Mouse (Mus musculus): ENCODE measurements around the gene Gm20388. TPM values are rescaled to one million over a fixed set of nuclear protein-coding genes. Genes with fewer than 3 reads are reported as not detected.

Gene Gm20388
- polyA plus RNA-seq, 1 experiment from 2014 or later, result 1.4 TPM

DNA sequence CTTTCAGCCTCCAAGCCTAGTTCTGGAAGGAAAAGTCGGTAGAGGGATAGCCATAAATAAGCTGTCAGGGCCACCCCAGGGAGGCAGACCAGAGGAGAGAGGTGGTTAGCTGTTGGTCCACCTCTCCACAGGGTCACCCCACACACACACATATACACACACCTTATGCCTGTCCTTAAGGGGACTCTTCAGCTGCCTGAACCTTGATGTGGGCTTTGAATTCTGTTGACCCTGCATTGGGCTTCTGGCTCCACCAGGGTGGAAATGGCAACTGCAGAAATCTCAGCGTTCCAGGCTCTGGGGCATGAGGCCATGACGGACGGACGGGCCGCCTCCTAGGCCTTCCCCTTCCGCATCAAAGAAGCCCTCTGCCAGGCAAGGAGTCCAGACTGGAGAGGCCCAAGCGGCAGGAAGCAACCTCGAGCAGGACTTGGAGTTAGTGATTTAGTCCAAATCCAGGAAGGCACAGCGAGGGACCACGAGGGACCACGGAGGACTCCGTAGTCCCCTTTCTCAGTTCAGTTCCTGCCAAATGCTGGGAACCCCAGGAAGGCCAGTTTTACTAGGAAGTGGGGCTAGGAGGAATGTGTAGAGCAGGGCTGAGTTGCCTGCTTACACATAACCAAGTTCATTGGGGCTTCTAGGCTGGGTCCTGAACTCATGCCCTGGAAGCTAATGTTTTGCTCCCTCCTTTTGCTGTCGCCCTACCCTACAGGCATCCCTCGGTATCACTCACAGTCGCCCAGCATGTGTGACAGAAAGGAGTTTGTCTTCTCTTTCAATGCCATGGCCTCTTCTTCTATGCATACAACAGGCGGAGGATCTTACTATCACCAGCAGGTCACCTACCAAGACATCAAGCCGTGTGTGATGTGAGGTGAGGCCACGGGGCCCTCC, 1175.6 kb downstream of the Gm20388 start:
- Histone ChIP-seq H3K9me3 (replicated peaks; ENCODE audit: control insufficient read depth, low read length) (no peaks in the 10 kb centered on the region), H3K4me3 (ENCODE audit: low read depth, low read length) (no peak overlapping the region; the same call in 1 of the 2 replicates), H3K27me3 (ENCODE audit: control insufficient read depth, insufficient read depth, low read depth, low read length) (peaks cover 99% of the 10 kb centered on the region), H3K4me2 (ENCODE audit: low read depth, low read length) (no peak overlapping the region), H3K27ac (ENCODE audit: low read length) (no peak overlapping the region), H3K36me3 (ENCODE audit: control insufficient read depth, insufficient read depth) (no peaks in the 10 kb centered on the region), H3K4me1 (ENCODE audit: control insufficient read depth, low read depth, low read length) (no peaks in the 10 kb centered on the region; the same call in 1 of the 2 replicates), H3K9ac (ENCODE audit: low read depth, low read length) (no peak overlapping the region)
- WGBS (ENCODE audit: insufficient replicate concordance), result 25% methylated on average over 19 of the region's 19 CpGs
- no peak for ATAC-seq (ENCODE audit: low read depth)

DNA sequence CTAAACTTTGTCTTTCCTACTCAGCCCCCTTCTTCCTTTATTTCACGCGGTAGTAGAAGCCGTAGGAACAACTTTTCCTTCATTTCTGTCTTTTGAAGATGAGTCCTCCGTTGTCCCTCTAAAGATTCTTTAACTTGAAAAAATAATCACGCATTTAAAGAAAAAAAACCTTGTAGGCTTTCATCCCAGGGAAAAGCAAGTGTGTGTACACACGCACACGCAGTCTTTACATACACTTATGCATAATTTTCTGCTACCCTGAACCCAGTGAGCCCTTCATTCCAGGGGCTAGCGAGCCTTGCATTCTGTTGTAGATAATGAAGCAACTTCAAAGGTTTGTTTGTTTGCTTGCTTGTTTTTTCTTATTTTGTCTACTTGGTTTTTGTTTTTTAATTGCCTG, 1177.6 kb downstream of the Gm20388 start:
- no peak for ATAC-seq (ENCODE audit: low read depth)
- Histone ChIP-seq H3K4me1 (ENCODE audit: control insufficient read depth, low read depth, low read length) (no peaks in the 10 kb centered on the region; the same call in 1 of the 2 replicates), H3K27ac (ENCODE audit: low read length) (no peak overlapping the region), H3K9me3 (replicated peaks; ENCODE audit: control insufficient read depth, low read length) (no peaks in the 10 kb centered on the region), H3K27me3 (ENCODE audit: control insufficient read depth, insufficient read depth, low read depth, low read length) (peaks cover 94% of the 10 kb centered on the region), H3K36me3 (ENCODE audit: control insufficient read depth, insufficient read depth) (no peaks in the 10 kb centered on the region), H3K4me2 (ENCODE audit: low read depth, low read length) (no peak overlapping the region), H3K4me3 (ENCODE audit: low read depth, low read length) (no peak overlapping the region), H3K9ac (ENCODE audit: low read depth, low read length) (no peak overlapping the region)
- 16% methylated on average over 8 of the region's 8 CpGs for WGBS (ENCODE audit: insufficient replicate concordance)

DNA sequence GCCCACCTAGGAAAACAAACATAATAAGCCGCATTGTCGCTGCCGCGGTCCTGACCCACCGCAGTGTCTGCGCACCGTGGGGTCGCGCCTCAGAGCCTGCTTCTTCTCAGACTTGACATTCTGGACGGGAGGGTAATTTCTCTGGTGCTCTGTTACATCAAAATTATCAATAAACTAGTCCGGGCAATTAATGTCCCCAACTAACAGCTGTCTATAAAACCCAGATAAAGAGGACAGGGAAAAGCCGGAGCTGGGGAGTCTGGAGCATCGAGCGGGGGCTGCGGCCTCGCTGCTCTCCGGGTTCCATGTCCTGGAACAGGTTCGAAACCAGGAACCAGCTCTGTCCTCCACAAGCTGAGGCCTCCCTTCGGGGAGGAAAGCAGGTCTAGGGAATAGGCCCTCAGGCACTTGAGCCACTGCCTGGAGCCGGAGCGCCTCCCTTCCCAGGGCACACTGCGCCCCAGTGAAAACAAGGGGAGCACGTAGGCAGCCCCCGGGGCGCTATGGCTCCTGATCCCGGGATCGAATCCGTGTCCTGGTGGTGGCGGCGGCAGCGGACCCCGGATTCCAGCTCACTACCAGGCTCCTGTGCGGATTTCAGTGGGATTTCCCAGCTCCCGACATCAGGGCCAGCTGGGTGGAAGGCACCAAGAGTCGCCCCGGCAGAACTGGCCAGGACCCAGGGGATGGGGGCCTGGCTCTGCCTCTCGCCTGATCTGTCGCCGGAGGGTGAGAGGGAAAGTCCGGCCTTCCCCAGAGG, 1178.4 kb downstream of the Gm20388 start:
- Histone ChIP-seq H3K27ac (ENCODE audit: low read length) (no peak overlapping the region), H3K9me3 (replicated peaks; ENCODE audit: control insufficient read depth, low read length) (no peaks in the 10 kb centered on the region), H3K4me3 (ENCODE audit: low read depth, low read length) (no peak overlapping the region), H3K4me1 (ENCODE audit: control insufficient read depth, low read depth, low read length) (no peaks in the 10 kb centered on the region; the same call in 1 of the 2 replicates), H3K27me3 (ENCODE audit: control insufficient read depth, insufficient read depth, low read depth, low read length) (peaks cover 90% of the 10 kb centered on the region), H3K36me3 (ENCODE audit: control insufficient read depth, insufficient read depth) (no peaks in the 10 kb centered on the region), H3K9ac (ENCODE audit: low read depth, low read length) (0 out of 2 replicates have a peak overlapping the region, but pooled peaks have one; percentile 12), H3K4me2 (ENCODE audit: low read depth, low read length) (no peak overlapping the region)
- 11% methylated on average over 40 of the region's 40 CpGs for WGBS (ENCODE audit: insufficient replicate concordance)
- ATAC-seq (ENCODE audit: low read depth), result no peak

DNA sequence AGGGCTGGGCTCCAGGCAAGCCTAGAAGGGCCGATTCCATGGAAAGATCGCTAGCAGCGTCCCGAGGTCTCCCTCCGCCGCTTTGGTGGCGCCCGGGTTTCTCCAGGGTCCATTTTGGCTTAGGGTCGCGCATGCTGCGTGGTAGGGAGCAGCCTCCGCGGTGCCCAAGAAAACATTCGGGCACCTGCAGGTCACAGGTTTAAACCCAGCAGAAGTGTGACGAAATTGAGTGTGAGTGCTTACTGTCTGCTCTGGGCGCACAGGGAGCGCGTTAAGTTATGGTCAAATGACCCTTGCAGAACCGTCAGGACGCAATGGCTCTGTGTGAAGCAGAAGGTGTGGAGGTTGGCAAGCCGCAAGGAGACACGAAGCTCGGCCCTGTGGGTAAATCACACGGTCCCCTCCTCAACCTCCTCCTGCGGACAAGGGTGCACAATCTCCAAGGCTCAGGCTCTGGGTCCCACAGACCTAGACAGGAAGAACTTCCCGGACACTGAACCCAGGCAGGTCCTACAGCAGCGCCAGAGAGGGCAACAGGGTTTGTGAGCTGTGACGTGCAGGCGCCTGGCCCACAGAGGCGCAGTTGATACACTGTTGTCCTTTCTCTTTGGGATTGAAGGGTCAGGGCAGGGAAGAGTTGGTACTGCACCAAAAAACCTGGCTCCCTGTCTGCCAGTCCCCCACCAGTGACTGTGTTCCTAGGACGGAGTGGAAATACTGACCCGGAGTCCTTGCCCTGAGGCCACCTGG, 1179.2 kb downstream of the Gm20388 start:
- Histone ChIP-seq H3K27ac (ENCODE audit: low read length) (no peak overlapping the region), H3K36me3 (ENCODE audit: control insufficient read depth, insufficient read depth) (no peaks in the 10 kb centered on the region), H3K4me3 (ENCODE audit: low read depth, low read length) (no peak overlapping the region), H3K9me3 (replicated peaks; ENCODE audit: control insufficient read depth, low read length) (no peaks in the 10 kb centered on the region), H3K4me1 (ENCODE audit: control insufficient read depth, low read depth, low read length) (no peaks in the 10 kb centered on the region), H3K27me3 (ENCODE audit: control insufficient read depth, insufficient read depth, low read depth, low read length) (peaks cover 82% of the 10 kb centered on the region), H3K4me2 (ENCODE audit: low read depth, low read length) (no peak overlapping the region), H3K9ac (ENCODE audit: low read depth, low read length) (no peak overlapping the region)
- ATAC-seq (ENCODE audit: low read depth), result no peak
- 13% methylated on average over 32 of the region's 32 CpGs for WGBS (ENCODE audit: insufficient replicate concordance)

DNA sequence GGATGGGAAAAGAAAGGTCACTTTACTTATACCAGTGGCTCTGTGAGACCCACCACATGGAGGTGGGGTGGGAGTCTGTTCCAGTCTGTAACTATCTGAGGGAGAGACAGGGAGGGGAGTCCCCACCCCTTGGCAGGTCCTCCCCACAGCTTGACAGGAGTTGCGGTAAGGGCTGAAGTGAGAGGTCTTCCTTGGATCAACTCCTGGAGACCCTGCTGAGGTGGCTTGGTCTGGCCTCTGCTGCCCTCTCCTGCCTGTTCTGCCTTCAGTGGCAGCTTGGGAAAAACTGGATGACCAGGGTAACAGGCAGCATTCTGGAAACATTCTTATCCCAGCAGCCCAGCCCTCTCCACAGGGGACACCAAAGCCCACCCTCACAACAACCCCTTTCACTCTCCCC, 1180.1 kb downstream of the Gm20388 start:
- peaks cover 73% of the 10 kb centered on the region for H3K27me3 ChIP-seq (ENCODE audit: control insufficient read depth, insufficient read depth, low read depth, low read length)
- H3K4me3 ChIP-seq (ENCODE audit: low read depth, low read length), result no peak overlapping the region
- H3K9me3 ChIP-seq (replicated peaks; ENCODE audit: control insufficient read depth, low read length), result no peaks in the 10 kb centered on the region
- H3K4me1 ChIP-seq (ENCODE audit: control insufficient read depth, low read depth, low read length), result no peaks in the 10 kb centered on the region
- H3K36me3 ChIP-seq (ENCODE audit: control insufficient read depth, insufficient read depth), result no peaks in the 10 kb centered on the region
- WGBS (ENCODE audit: insufficient replicate concordance), result 11% methylated on average over 1 of the region's 1 CpGs
- H3K27ac ChIP-seq (ENCODE audit: low read length), result no peak overlapping the region
- no peak overlapping the region for H3K9ac ChIP-seq (ENCODE audit: low read depth, low read length)
- no peak overlapping the region for H3K4me2 ChIP-seq (ENCODE audit: low read depth, low read length)
- ATAC-seq (ENCODE audit: low read depth), result no peak

DNA sequence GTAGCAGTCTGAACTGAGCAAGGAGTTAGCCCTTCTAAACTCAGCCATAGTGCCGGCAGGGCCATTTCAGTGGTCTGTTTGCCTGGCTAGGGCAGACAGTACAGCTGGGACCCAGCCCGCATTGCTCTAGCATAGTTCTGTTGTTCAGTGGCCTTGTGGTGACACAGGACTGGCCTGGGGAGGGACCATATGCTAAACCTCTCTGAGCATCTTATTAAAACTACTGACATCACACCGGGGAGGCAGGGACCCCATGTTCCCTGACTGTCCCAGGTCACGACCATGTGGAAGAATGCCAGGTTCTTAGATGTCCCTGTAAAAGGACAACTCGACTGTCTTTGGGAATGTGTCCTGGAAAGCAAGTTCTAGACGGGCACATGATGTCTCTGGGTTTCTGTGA, 1181.5 kb downstream of the Gm20388 start:
- no peak overlapping the region for H3K27ac ChIP-seq (ENCODE audit: low read length)
- no peaks in the 10 kb centered on the region for H3K9me3 ChIP-seq (replicated peaks; ENCODE audit: control insufficient read depth, low read length)
- no peak for ATAC-seq (ENCODE audit: low read depth)
- no peak overlapping the region for H3K4me2 ChIP-seq (ENCODE audit: low read depth, low read length)
- no peak overlapping the region for H3K4me3 ChIP-seq (ENCODE audit: low read depth, low read length)
- peaks cover 59% of the 10 kb centered on the region for H3K27me3 ChIP-seq (ENCODE audit: control insufficient read depth, insufficient read depth, low read depth, low read length)
- no peaks in the 10 kb centered on the region for H3K36me3 ChIP-seq (ENCODE audit: control insufficient read depth, insufficient read depth)
- H3K9ac ChIP-seq (ENCODE audit: low read depth, low read length), result no peak overlapping the region
- WGBS (ENCODE audit: insufficient replicate concordance), result 23% methylated on average over 6 of the region's 6 CpGs
- no peaks in the 10 kb centered on the region for H3K4me1 ChIP-seq (ENCODE audit: control insufficient read depth, low read depth, low read length)

DNA sequence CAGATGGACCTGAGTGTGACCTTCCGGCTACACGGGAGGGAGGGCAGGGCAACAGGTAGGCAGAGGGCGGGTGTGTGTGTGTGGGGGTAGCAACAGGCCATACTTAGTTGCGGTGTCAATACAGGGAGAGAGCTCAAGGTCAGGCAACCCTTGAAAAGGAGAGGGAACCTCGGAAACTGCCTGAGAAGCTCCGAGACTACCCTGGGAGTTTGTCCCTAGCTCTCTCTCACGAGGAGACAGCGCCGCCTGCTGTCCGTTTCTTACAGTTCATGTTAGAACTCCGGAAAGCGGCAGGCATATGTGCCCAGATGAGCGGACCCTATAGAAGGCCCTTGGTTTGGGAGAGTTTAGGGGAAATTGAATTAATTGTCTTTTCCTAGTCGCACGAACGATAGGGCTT, 1182.0 kb downstream of the Gm20388 start:
- Histone ChIP-seq H3K4me1 (ENCODE audit: control insufficient read depth, low read depth, low read length) (no peaks in the 10 kb centered on the region), H3K27me3 (ENCODE audit: control insufficient read depth, insufficient read depth, low read depth, low read length) (peaks cover 54% of the 10 kb centered on the region), H3K4me2 (ENCODE audit: low read depth, low read length) (no peak overlapping the region), H3K4me3 (ENCODE audit: low read depth, low read length) (no peak overlapping the region), H3K36me3 (ENCODE audit: control insufficient read depth, insufficient read depth) (no peaks in the 10 kb centered on the region), H3K9me3 (replicated peaks; ENCODE audit: control insufficient read depth, low read length) (no peaks in the 10 kb centered on the region), H3K27ac (ENCODE audit: low read length) (no peak overlapping the region), H3K9ac (ENCODE audit: low read depth, low read length) (no peak overlapping the region)
- under 1% methylated on average over 16 of the region's 16 CpGs for WGBS (ENCODE audit: insufficient replicate concordance)
- ATAC-seq (ENCODE audit: low read depth), result no peak; the same call in 1 of the 2 replicates

DNA sequence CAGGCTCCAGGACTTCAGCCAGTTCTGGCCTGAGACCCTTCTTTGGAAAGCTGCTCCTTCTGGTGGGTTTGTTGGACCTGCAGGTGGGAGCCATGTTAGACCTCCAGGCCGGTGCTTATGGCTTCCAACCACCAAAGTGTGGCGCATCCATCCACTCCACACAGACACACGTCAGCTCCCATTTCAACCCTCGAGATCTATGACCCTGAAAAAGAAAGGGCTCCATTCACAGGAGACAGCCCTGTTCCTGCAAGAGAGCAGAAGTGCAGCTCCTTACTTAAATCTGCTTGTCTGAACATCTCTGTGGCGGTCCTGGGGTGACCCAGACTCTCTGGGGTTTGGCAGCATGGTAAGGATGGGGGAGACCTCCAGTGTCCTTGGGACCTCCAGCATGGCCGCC, 1182.9 kb downstream of the Gm20388 start:
- no peak overlapping the region for H3K9ac ChIP-seq (ENCODE audit: low read depth, low read length)
- H3K36me3 ChIP-seq (ENCODE audit: control insufficient read depth, insufficient read depth), result peaks cover 2% of the 10 kb centered on the region
- H3K4me1 ChIP-seq (ENCODE audit: control insufficient read depth, low read depth, low read length), result no peaks in the 10 kb centered on the region
- peaks cover 46% of the 10 kb centered on the region for H3K27me3 ChIP-seq (ENCODE audit: control insufficient read depth, insufficient read depth, low read depth, low read length)
- ATAC-seq (ENCODE audit: low read depth), result no peak
- H3K27ac ChIP-seq (ENCODE audit: low read length), result no peak overlapping the region
- H3K4me3 ChIP-seq (ENCODE audit: low read depth, low read length), result no peak overlapping the region
- no peaks in the 10 kb centered on the region for H3K9me3 ChIP-seq (replicated peaks; ENCODE audit: control insufficient read depth, low read length)
- WGBS (ENCODE audit: insufficient replicate concordance), result 54% methylated on average over 6 of the region's 6 CpGs
- no peak overlapping the region for H3K4me2 ChIP-seq (ENCODE audit: low read depth, low read length)

Measured in liver, embryonic 16.5 days (tissue).